Mouse (Mus musculus) kidney, adult 2 months (tissue): ENCODE data around the gene Fras1. TPM values are rescaled to one million over a fixed set of nuclear protein-coding genes. Genes with fewer than 3 reads are reported as not detected.

Experiments used
- DNase-seq: peaks from one replicate; pipeline ENCODE4 v3.0.0; 2021
- H3K27ac ChIP-seq: fragments of 200-500 bp; 2 replicates; pipeline ENCODE4 v1.5.1; 2012; ENCODE audit warnings: low read depth, low read length, control low read depth, inconsistent platforms; ENCODE audit not compliant: insufficient read depth
- H3K27me3 ChIP-seq: fragments of 200-500 bp; replicated peaks from 2 replicates; pipeline ENCODE4 v1.6.1; 2012; ENCODE audit warnings: mild to moderate bottlenecking, moderate library complexity, low read length, inconsistent platforms; ENCODE audit not compliant: control insufficient read depth, insufficient read depth
- H3K36me3 ChIP-seq: fragments of 200-500 bp; 2 replicates; pipeline ENCODE4 v1.6.1; 2012; ENCODE audit warnings: mild to moderate bottlenecking, moderate library complexity, low read length, inconsistent platforms; ENCODE audit not compliant: control insufficient read depth, insufficient read depth
- H3K4me1 ChIP-seq: fragments of 200-500 bp; 2 replicates; pipeline ENCODE4 v1.6.1; 2011; ENCODE audit warnings: low read length; ENCODE audit not compliant: control insufficient read depth, insufficient read depth
- H3K4me3 ChIP-seq: fragments of 200-500 bp; 2 replicates; pipeline ENCODE4 v1.5.1; 2011; ENCODE audit warnings: mild to moderate bottlenecking, low read depth, low read length, control low read depth; ENCODE audit not compliant: insufficient read depth
- CTCF ChIP-seq: fragments of 200-500 bp; conservative IDR thresholded peaks from 2 replicates; pipeline ENCODE4 v1.5.1; 2011; ENCODE audit warnings: low read depth, mild to moderate bottlenecking, control low read depth, low read length, moderate library complexity, mixed read lengths; ENCODE audit not compliant: insufficient read depth, insufficient read length
- POLR2A ChIP-seq: fragments of 200-500 bp; IDR thresholded peaks from one replicate; pipeline ENCODE4 v1.6.1; 2011; ENCODE audit warnings: low read depth, low read length, control low read depth
- WGBS: fragments of 180-500 bp; shearing (Covaris S2); methylation state at CpG from one replicate; pipeline ENCODE4 v1.1.7; 2018; 5-methylcytosine and 5-hydroxymethylcytosine counted together
- polyA plus RNA-seq: library from polyadenylated mRNA; depleted of rRNA; stranded (reverse); fragments of >200 nt; gene quantifications from 2 replicates; pipeline ENCODE4 v1.2.3, GENCODE M21; 2012

The Fras1 gene
- polyA plus RNA-seq, 1 experiment, result 6.1 TPM

DNA sequence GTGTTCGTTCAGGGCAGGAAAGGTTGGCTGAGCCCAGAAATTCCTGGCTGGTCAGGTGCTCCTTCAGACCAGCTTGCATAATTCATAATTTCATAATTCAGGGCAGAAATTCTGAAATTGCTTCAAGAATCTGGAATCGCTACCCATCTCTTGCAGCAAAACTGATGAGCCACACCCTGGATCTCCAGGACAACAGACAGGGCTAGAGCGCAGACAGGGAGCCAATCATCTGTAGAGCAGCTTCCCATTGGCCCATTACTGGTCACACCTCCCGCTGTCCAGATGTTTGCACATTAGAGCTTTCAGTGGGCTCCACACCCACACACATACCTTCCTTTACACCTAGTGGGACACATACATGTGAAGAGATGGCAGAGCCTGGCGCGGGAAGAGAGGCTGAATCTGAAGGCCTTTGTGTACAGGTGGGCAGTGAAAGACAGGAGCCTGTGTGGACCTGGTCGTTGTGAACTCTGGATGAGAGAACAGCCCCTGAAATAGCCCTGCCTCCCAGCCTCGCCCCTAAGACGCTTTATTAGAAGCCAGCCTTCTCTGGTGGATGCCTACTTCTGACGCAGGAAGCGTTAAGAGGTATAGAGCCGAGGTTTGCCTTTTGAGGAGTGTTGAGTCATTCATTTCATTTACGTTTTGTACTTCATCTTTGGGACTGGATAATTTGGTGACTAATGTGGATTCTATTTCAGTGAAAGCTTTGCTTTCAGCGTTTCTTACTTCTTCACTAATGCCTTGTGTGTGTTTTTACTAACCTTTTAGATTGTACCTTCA is 409.9 kb downstream of the Fras1 start:
- TF ChIP-seq CTCF (no peak), POLR2A (no peak)
- WGBS, result 83% methylated on average over 14 of the region's 14 CpGs

DNA sequence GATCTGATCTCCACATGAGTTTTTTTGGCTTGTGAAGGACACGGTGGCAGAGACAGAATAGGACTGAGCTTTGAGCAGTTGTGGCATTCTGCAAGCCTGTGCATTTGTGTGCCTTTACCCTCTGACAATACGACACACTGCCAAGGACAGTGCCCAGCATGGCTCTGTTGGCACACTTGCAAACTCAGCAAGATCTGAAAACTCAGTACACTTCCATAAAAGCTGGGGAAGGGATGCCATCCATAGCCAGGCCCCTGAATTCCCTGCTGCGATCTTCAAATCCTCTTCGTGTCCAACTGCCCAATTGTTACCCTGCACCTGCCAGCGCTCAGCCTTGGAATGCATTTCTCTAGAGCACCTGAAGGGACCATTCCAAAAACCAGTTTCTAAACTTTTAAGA is 411.3 kb downstream of the Fras1 start:
- Histone ChIP-seq H3K4me1 (no peaks in the 10 kb centered on the region), H3K4me3 (no peak overlapping the region), H3K36me3 (peaks cover 2% of the 10 kb centered on the region; the same call in 1 of the 2 replicates), H3K27me3 (no peaks in the 10 kb centered on the region), H3K27ac (no peak overlapping the region)
- 90% methylated on average over 5 of the region's 5 CpGs for WGBS
- no peak for DNase-seq
- no peak for TF ChIP-seq POLR2A
- TF ChIP-seq CTCF, result no peak

More for the DNA sequence above, 409.9 kb downstream of the Fras1 start:
- Histone ChIP-seq H3K4me1 (no peaks in the 10 kb centered on the region), H3K27ac (no peak overlapping the region), H3K27me3 (no peaks in the 10 kb centered on the region), H3K4me3 (no peak overlapping the region), H3K36me3 (peaks cover 2% of the 10 kb centered on the region; the same call in 1 of the 2 replicates)
- DNase-seq, result no peak

DNA sequence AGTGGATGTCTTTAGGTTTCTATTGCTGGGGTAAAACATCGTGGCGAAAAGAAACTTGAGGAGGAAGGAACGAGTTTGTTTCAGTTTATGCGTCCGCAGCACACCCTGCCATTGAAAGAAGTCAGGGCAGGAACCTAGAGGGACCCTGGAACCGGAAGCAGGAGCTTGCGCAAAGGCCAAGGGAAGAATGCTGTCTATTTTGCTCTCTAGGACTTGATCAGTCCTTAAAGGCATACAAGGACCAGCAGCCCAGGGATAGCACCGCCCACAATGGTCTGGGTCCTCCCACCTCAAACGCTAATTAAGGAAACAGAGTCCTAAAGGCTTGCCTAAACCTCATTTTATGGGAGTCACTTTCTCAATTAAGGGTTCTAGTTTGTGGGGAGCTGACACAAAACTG is 418.7 kb downstream of the Fras1 start:
- H3K27ac ChIP-seq, result peak overlapping the region; percentile 68
- peak overlapping the region; percentile 16; the same call in 1 of the 2 replicates for H3K4me3 ChIP-seq

DNA sequence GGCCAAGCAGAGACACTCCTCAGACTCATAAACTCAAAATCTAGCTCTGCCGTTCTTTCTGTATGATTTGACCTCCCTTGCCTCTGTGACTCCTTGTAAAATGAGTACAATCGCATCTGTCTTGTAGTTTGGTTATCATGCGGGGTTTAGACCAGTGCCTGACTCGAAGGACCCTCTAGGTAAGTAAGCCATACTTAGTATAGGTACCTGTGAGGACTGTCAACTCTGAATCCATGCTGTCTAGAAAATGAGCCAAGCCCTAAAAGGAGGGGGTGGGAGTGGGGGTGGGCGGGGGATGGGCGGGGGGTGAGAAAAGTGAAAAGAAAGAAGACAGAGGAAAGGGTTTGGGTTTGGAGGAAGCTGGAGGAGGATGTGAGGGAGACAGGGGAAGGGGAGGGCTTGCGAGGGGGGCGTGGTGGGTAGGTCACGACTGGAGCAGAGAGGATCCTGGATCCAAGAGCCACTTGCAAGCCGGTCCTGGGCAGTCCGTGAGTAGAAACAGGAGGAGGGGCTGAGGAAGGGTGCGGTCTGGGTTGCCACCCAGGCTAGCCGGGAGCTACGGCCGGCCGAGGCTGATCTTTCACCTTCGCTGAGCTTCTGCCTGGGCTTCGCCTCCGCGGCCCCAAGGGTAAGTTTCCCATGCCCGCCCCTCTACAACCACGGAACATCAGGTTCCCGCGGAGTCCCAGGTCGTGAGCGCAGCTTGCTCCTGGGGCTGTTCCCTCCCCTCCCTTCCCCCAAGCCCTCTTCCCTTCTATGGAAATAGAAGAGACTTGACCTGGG is 419.4 kb downstream of the Fras1 start, which contains the start of gene Anxa3:
Gene Anxa3, plus strand, starts transcription at position 404 of the 783 bp plus-strand sequence.
- whole genome bisulfite sequencing, result 6% methylated on average over 26 of the region's 26 CpGs
- Histone ChIP-seq H3K4me1 (no peaks in the 10 kb centered on the region; the same call in 1 of the 2 replicates), H3K4me3 (peak within 1 kb of the TSS; percentile 60), H3K27ac (peak within 1 kb of the TSS; percentile 68), H3K27me3 (peaks cover 3% of the 10 kb centered on the region; the same call in 1 of the 2 replicates), H3K36me3 (no peaks in the 10 kb centered on the region)
- TF ChIP-seq POLR2A (no peak), CTCF (no peak)
- DNase-seq, result peak; percentile 79

More for the DNA sequence above, 418.7 kb downstream of the Fras1 start:
- no peaks in the 10 kb centered on the region; the same call in 1 of the 2 replicates for H3K4me1 ChIP-seq
- peaks cover 3% of the 10 kb centered on the region; the same call in 1 of the 2 replicates for H3K27me3 ChIP-seq
- peak; percentile 64 for DNase-seq
- no peaks in the 10 kb centered on the region for H3K36me3 ChIP-seq
- TF ChIP-seq CTCF (no peak), POLR2A (no peak)
- 29% methylated on average over 9 of the region's 9 CpGs for WGBS

DNA sequence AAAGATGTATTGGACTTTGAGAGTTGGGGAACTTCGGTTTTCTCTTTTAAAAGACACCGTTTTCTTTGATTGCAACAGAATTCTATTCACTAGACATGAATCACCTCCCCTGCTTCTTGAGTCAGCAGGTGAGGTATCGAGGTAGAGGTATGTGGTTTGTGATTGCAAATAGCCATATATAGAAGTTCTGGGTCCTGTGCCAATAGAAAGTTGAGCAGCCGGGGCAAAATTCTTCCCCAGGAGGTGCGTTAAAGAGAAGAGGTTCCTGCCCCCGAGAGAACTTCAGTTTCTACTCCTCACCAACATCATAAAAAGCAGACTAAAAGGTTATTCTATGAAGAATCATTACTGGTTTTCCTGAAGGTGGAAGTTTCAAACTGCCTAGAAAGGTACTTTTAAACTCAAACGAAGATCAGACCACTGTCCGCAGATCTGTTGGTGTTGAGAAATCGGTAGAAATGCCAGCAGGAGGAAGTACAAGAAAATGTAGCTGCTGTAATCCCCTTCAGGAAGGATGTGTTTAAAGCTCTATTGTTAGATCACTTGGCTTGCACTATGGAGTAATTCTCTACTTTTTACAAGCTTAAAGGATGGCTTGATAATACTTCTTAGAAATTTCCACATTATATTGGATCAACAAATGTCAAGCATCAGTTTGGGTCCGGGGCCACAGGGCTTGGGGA is 420.3 kb downstream of the Fras1 start:
- TF ChIP-seq POLR2A, result no peak
- no peak for TF ChIP-seq CTCF
- H3K4me3 ChIP-seq, result peak overlapping the region; percentile 60
- peak overlapping the region; percentile 58; the same call in 1 of the 2 replicates for H3K27ac ChIP-seq
- DNase-seq, result peak; percentile 25
- WGBS, result 26% methylated on average over 10 of the region's 10 CpGs
- peaks cover 3% of the 10 kb centered on the region; the same call in 1 of the 2 replicates for H3K27me3 ChIP-seq
- H3K4me1 ChIP-seq, result no peaks in the 10 kb centered on the region; the same call in 1 of the 2 replicates
- H3K36me3 ChIP-seq, result no peaks in the 10 kb centered on the region

DNA sequence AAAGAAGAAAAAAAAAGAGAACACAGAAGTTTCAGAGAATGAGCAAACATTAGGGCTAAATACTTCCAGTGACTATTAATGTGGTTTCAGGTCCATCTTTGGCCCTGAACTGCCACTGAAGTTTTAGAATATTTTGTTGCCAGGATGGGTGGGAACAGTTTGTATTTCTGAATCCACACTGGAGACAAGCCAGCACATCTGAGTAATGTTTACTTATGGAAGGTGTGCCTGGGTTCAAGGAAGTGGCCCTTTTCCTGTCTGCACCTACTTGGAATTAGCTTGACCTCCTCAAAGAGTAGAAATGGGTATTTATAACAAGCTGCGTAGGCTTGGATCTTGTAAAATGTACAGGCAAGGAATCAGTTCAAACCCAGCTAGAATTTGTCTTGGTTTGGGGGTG is 422.0 kb downstream of the Fras1 start:
- DNase-seq, result peak; percentile 81
- Histone ChIP-seq H3K4me3 (no peak overlapping the region), H3K27ac (no peak overlapping the region), H3K36me3 (no peaks in the 10 kb centered on the region), H3K4me1 (no peaks in the 10 kb centered on the region; the same call in none of the 2 replicates), H3K27me3 (peaks cover 3% of the 10 kb centered on the region; the same call in 1 of the 2 replicates)
- WGBS, result 75% methylated on average over 1 of the region's 1 CpGs
- TF ChIP-seq CTCF, result no peak
